Mouse (Mus musculus) spleen, adult 2 months (tissue): Measurements from ENCODE around the gene Pfdn6.

Experiments
- CTCF ChIP-seq: fragments of 200-500 bp; IDR thresholded peaks from 2 replicates; pipeline ENCODE4 v1.5.1; 2011; ENCODE audit warnings: mild to moderate bottlenecking, inconsistent platforms; ENCODE audit not compliant: insufficient read depth, insufficient read length, insufficient replicate concordance; ENCODE audit errors: extremely low read depth
- POLR2A ChIP-seq: fragments of 200-500 bp; IDR thresholded peaks from 2 replicates; pipeline ENCODE4 v1.6.1; 2011; ENCODE audit warnings: low read depth, low read length, inconsistent platforms

DNA sequence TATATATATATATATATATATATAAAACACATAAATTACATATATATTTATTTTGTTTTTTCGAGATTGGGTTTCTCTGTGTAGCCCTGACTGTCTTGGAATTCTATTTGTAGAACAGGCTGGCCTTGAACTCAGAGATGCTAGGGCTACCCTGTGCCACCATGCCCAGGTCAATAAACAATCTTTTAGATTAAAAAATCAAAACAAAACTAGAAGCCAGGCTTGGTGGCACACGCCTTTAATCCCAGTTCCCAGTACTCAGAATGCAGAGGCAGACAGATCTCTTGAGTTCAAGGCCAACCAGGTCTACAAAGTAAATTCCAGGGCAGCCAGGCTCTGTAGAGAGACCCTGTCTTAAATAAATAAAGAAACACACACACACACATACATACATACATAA, 48.8 kb downstream of the Pfdn6 start:
- TF ChIP-seq POLR2A (no peak), CTCF (no peak)
